Mouse (Mus musculus): Measurements from ENCODE around the gene Ntn3. TPM values are rescaled to one million over a fixed set of nuclear protein-coding genes. Genes with fewer than 3 reads are reported as not detected.

Ntn3 gene
- not detected for polyA plus RNA-seq (2017; shearing (Covaris generic))

DNA sequence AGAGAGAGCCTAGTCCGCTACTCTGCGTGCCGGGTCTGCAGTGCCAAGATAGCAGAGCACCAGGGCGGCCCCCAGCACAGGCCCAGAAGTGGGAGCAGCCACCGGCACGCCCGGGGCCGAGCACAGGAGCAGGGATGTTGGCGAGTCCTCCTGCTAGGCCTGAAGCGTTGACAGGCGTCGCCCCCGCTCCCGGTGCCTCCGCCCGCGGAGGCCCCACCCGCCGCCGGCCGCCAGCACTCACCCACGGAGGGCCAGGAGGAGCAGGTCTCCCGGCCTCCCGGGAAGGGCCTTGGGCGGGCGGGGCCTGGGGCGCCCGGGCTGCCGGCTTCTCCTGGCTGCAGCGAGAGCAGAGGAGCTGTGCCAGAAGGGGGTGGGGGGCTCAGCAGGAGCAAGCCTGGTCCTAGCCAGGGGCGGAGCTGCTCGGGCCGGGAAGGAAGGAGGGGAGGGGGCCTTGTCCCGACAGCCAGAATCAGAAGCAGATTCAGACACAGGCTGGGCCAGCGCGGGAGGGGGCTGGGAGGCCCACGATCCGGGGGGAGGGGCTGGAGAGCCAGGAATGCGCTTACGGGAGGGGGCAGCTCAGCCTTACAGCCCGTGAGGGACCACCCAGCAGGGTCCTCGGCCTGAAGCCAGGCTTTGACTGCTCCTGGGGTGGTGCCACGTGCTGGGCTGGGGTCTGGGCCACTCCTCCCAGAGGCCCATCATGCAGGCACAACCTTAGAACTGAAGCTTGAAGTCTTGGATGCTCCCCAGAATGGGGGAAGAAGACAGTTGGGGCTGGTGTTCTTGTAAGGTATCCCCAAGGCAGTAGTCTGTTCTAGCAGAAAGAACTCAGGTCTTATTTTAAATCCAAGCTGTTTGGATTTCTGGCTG, at the start of gene Ntn3:
TSS of gene Ntn3 (minus strand) at position 489 of the 873 bp plus-strand sequence.
- ATAC-seq = no peak

DNA sequence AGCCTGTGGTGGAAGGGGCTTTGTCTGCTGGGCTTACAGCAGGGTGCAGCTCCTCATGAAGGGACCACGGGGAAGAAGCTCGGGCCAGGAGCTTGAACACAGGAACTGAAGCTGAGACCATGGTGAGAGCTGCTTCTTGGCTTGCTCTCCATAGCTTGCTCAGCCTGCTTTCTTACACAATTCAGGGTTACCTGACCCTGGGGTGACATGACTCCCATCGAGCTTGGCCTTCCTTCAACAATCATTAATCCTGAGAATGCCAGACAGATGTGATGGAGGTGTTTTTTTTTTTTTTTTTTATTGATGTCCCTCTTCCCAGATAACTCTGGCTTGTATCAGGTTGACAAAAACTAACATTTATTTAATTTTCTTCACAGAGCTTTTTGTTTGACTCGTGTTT, 49.6 kb upstream of the Ntn3 start:
- no peak for ATAC-seq

DNA sequence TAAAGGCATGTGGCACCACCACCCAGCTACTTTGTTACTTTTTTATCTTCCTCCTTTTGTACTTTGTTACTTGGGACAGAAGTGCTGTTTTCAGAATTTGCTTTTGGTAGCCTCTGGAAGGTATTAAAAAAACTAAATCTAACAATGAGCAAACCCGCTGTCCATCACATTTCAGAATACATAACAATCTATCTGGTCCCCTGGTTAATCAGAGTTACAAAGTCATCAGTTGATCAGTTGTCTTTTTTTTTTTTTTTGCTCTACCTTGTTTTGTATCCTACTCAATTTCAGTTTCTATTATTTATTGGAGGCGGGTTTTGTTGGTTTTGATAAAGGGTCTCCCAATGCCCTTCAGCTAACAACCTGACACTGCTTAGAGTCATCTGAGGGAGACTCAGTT, 43.0 kb upstream of the Ntn3 start:
- no peak for ATAC-seq

DNA sequence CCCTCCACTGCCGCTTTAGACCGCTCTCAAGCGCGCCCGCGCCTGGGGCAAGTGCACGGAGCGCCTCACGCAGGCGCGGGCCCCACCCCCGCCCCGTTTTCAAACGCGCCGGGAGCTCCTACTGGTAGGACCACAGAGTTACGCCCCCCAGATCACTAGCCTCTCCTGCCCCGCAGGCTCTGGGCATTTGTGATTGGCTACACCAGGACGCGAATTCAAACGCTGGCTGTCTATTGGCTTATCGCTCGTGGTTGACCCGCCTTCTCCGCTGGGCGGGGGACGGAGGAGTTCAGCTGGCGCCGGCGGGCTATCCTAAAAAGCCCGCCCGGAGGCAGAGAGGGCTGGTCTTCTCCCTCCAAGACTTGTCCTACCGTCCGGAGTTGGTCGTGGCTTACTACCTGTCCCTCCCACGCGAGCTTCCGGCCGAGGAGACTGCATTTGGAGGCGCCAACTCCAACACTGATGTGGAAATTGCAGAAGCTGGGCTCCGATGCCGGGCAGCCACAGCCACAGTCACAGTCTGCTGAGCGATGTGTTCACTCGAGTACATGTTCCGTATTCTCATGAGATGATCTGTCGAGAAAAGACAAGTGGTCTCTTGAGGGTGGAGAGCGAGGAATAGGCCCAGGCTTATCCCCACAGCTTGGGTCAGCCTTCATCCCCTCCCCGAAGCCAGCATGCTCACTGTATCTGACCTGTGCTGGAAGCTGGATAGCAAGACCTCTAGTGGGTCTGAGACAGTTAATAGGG, 42.2 kb upstream of the Ntn3 start, which contains the start of gene Ccnf:
TSS of gene Ccnf (minus strand) at position 165 of the 750 bp plus-strand sequence.
- peak; percentile 100 for ATAC-seq

DNA sequence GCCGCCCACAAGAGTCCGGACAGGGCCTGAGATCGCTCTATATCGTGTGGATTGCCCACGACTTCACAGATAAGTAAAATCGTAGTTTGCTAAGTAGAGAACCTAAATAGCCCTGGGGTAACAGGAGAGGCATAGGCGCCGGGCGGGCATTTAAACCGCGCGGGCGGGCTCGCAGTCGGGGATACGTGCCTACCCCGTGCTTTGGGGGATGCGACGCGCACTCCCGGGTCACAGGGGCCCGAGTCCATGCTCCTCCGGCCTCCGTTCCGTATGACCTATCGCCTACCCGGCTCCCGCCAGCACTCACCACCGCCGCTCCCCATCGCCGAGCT, 41.6 kb upstream of the Ntn3 start:
- ATAC-seq = peak; percentile 8

DNA sequence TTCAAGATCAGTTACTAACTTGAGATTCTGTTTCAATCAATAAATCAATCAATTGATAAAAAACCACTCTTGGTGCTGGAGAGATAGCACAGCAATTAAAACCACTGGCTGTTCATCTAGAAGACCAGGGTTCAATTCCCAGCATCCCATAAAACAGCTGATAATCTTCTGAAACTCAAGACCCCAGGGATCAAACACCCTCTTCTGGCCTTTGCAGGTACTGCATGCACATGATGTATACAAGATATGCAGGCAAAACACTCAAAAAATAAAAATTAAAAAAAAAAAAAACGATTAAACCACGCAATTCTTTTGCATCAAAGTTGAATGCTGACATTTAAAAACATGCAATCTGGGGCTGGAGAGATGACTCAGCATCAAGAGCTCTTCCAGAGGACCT, 39.3 kb upstream of the Ntn3 start:
- no peak for ATAC-seq

DNA sequence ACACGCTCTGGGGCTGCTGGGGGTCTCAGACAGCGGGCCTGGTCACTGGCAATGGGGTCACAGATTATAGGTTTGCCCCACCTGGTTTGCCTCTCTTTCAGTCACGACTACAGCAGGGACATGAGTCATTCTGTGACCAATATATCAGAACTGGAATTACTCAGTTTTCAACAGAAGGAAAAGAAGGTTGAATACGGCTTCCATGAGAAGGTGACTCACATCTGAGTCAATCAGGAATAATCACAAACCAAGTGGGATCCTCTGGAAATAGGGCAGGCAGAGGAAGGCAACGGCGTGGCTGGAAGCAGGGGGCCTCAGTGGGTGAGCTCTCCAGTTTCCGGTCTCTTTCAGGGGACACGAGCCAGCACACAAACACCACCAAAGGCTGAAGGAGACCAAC, 34.7 kb upstream of the Ntn3 start:
- ATAC-seq = no peak

DNA sequence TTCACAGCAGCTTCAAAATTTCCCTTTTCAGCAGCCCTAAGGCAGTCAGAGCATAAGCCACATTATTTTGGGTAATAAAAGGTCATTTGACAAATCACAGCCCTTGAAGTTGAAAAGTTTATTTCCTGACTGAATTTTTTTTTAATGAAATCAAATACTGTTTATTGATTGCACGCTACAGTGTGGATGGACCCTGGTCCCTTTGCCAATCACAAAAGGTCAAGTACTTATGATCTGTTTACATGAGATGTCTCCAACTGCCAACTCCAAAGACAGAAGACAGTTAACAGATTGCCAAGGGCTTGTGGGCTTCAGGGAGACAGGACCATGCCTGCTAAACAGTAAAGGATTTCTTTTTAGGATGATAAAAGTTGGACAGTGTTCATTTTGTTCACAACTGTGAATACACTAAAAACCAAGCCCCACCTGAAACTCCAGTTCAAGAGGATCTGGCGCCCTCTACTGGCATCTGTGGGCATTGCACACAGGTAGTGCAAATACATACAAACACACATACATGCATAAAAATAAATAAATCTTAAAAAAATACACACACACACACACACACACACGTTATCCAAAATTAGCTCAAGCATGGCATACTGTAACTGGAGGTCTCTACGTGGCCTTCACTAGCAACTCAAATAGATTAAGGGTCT, 34.1 kb upstream of the Ntn3 start:
- ATAC-seq = no peak

DNA sequence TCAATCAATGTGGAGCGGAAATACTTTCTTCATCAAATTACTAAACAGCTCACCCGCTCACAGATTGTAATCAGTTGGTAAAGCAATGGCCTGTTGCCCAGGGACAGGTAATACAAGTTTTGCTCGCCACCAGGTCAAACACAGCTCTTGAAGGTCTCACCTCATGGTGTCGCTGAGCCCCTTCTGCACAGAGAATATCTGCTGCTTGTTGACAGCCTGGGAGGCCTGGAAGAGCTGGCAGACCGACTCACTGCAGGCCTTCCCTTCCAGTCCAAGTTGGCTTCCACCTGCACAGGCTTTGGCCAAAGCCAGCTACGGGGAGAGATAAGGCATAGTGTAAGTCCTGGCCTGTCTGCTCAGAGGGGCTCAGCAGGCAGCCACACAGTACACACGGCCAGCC, 27.6 kb upstream of the Ntn3 start:
- no peak for ATAC-seq

DNA sequence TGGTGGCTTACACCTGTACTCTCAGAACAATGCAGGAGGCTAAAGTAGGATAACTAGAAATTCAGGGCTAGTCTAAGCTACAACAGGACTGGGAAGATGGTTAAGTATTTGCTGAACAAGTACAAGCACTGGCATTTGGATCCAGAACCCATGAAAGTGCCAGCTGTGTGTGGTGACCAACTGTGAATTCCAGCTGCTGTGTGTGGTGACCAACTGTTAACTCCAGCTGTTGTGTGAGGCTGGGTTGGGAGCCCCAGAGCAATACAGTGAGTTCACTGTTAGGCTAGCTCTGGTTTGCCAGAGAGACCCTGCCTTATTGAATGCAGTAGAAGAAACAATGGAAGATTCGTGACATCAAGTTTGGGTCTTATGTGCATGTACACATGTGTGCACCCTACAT, 27.1 kb upstream of the Ntn3 start:
- no peak for ATAC-seq

DNA sequence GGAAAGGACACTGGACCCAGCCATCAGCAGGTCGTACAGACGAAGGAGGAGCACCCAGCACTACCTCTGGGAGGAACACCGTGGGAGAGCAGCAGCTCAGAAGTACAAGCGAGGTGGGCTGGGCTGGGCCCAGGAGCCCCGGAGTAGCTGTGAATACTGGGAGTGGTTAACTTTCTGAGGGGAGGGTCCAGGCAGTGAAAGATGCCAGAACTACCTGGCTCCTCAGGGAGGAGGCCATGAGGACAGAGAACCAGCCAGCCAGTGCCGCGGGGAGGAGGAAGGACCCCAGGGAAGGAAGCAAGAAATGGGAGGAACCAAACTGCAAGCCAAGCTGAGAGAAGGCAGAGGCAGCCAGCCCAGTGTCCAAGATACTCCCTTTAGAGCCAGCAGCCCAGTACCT, 18.6 kb upstream of the Ntn3 start:
- no peak for ATAC-seq

DNA sequence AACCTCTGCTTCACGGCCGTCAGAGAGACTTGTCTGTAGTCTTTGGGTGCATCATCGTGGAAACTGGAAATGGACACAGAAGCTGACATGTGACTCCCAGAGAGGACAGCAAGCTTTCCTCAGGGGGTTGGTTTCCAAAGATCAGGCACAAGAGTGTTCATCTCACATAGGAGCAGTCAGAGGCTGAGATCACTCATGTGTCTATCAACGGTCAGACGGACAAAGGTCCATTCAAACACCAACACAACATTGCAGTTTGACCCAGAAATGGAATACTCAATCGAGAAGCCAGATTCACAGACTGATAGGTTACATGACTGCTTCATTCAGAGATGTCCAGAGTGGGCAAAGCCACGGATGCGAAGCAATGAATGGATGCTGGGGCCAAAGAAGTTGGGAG, 17.4 kb upstream of the Ntn3 start:
- no peak for ATAC-seq

DNA sequence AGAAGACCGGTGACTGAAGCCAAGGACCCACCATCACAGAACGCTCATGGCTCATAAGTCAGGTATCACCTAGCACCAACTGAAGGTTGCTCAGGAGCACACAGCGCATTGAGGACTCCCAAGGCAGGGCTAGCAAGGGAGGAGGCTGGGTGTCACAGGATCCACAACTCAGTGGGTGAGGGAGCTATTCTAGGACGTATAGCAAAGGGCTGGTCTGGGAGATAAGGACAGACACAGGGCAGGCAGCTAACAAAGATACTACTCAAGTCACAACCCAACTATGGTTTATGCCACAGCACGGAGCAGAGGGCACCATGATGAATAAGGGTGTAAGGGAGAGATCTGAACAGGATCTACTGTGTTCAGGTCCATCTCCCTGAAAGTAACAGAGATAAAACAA, 16.5 kb upstream of the Ntn3 start:
- ATAC-seq = no peak

DNA sequence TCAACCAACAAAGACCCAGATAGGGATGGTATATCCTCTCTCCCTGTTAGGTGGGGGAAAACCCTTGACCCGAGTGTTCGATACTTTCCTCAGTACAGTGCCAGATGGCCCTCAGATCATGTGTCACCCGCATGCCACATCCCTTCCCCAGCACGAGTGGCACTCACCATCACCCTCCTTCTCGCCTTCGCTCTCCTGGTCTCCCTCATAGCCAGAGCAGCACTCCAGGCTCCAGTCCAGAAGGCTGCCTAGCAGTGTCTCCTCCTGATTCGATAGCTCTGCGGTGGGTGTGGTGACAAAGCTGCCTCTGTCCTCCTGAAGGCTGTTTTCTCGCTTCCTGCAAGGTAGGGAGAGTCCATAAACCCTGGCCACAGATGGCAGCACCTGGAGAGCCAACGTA, 15.4 kb upstream of the Ntn3 start:
- no peak for ATAC-seq

DNA sequence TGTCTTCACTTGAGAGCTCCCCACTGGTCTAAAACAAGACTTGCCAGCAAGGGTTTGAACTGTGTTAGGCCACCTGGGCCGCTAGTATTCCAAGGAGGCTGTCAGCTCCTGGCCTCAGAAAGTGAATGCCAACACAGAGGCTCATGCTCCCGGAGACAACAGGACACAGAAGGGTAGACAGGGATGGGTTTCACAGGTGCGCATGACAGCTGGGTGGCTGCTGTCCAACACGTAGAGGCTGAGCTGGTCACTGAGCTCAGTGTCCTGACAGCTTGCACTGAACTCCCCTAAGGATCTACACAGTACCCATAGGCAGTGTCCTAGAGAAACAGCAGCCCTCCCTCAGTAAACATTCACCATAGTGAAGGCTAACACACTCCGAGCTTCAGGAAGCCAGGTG, 14.2 kb upstream of the Ntn3 start:
- no peak for ATAC-seq

DNA sequence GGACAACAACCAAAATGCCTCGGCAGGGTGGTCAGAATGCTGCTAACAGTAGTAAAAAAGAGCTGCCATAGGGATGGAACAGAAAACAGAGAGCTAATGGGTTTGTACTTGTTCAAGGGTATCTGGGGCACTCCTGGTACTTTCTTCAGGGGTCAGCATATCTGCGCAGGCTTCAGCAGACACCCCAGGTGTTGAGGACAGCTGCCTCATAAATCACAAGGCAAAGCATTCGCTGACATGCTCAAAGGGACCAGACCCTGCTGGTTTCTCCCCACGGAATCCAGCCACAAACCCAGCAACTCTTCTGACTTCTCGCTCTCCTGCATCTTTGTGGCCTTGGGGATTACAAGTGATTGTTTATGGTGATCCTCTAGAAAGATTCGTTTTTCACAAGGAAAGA, 13.3 kb upstream of the Ntn3 start:
- no peak for ATAC-seq

DNA sequence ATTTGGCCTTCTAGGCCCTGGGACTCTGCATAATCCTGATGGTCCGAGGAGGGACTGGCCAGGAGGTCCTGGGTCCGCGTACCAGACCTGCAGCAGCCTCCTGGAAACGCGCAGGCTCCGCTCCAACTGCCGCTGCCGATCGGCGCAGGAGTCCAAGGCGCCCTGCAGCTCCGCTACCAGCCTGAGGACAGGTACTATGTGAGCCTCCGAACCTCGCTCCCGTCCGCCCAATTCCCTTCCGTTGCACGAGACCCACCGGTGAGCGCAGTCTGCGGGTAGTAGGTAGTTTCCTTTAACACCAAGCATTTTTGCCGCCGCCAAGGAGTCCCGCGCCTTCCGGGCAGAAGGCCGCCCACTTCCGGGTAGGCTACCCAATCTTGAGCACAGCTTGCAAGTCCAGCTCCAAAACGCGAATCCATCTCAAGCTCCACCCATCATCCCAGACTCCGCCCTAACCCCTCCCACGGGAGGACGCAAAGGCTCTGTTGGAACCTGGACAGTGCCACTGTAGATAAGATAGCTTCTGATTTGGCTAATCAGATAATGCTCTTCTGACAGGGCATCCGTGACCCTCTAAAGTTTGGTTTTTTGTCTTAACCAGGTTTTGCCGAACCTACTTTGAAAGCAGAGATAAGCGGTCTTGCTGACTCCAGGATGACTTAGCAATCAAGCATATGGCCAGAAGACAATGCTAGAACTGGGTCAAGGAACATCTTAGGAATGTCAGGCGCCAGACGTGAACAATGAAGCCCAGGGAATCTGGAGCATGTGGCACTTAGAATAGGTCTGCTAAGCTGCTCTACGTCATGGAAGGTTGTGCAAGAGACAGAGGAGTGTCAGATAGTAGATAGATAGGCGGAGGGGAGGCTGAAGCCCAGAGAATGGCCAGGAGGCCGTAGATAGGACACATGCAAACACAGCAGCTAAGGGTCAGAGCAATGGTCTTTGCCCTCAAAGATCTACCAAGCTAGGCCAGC, 11.4 kb upstream of the Ntn3 start, which contains the start of gene Tedc2:
TSS of gene Tedc2 (minus strand) at position 417 of the 977 bp plus-strand sequence.
- ATAC-seq = peak; percentile 98

DNA sequence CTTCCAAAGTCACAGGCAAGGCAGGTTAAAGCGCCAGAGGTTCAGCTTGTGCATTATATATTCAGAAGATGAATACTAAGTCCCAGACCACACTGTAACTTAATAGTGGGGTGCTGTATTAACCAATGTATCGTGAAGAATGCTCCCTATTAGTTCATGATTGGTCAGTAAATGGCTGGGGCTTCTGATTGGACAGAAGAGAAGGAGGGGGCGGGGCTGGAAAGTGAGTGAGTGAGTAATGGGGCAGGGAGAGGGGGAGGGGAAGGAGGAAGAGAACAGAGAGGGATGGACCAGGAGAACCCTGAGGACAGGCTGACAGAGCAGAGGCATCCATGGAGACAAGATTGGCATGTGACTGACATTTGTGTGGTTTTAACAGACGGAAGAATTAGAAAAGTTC, 7.5 kb upstream of the Ntn3 start:
- ATAC-seq = no peak

DNA sequence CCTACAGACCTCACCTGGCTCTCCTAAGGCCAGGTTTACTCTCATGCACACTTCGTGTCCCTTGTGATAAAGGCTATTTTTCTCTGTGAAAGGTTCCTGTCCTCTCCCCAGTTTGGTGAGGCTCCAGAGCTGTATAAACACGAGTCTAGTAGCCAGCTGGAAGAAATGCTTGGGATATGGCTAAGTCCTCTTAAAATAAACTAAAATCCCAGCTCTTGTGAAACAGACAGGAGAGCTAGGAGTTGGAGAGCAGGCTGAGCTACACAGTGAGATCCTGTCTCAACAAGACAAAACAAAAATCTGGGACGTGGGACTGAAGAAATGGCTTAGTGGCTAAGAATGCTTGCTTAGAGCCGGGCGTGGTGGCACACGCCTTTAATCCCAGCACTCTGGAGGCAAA, 3.9 kb upstream of the Ntn3 start:
- ATAC-seq = no peak

DNA sequence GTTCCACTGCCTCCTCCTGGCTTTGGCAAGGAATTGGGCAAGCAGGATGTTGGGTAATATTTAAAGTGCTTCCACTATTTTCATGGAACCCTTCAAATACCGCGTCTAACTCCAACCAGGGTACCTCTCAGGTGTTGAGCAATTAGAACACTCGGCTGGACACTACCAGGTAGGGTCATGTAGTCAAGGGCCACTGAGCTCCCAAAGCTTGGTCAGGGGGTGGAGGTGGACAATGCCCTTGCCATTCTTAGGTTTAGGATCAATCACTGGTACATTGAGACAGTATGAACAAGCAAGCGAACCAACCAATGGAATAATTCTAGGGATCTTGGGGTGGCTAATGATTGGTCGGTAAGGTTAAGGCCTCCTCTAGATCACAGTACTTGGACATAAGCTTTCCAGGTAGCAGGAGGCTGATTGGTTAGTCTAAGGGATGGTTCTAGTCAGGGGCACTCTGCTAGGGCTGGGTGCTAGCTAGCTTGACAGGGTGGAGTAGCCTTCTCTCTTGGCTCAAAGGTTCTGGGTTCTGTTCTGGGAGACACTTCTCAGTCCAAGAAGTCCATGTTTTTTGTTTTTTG, 3.2 kb upstream of the Ntn3 start:
- no peak for ATAC-seq

DNA sequence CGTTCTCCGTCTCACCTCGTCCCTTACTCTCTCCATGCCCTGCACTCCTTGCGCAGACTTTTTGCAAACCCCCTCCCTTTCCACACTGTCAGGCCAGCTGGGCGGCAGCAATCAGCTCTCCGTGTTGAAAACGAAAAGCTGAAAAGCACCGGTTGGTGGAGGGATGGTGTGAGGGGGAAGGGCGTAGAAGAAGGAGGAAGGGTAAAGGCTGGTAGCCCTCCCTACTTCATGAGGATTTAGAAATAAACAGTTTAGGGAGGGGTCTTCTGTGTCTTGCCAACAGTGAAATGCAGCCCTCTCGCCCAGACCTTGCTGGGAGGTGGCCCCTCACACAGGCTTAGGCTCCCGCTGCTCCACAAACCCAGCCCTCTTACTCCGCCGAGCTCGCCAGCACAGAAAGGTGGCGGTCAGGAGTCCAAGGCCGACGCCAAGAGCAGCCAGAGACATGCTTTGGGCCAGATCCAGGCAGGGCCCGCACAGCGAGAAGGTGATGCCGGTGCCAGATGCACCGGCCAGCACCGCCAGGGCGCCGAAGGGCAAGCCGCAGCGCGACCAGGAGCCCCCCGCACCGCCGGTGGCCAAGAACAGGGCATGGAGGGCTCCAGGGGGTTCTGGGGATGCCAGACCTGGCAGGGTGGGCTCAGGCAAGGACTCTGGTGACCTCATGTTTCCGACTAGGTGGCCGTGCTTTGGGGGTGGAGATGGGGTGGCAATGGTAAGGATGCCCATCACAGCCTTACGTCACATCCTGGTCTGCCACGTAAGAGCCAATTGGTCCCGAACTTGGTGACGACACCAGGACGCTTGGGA, 2.5 kb upstream of the Ntn3 start:
- no peak for ATAC-seq

All from activated CD4-positive, CD25-positive, alpha-beta regulatory T cell, adult 4 months (primary cell).